Mouse (Mus musculus) limb, embryonic 10.5 days (tissue): ENCODE measurements around the gene Tmc5. TPM values are rescaled to one million over a fixed set of nuclear protein-coding genes. Genes with fewer than 3 reads are reported as not detected.

Source experiments
- DNase-seq: peaks from one replicate; pipeline ENCODE4 v3.0.0-alpha.2; 2017; ENCODE audit warnings: low spot score
- H3K27ac ChIP-seq: fragments of 300-500 bp; sonication (generic); 2 replicates; pipeline ENCODE4 v1.5.1; 2016; ENCODE audit warnings: mild to moderate bottlenecking
- H3K27me3 ChIP-seq: fragments of 300-500 bp; sonication (generic); 2 replicates; pipeline ENCODE4 v1.6.1; 2016; ENCODE audit warnings: low read depth, mild to moderate bottlenecking; ENCODE audit not compliant: poor library complexity, severe bottlenecking
- H3K36me3 ChIP-seq: fragments of 300-500 bp; sonication (generic); 2 replicates; pipeline ENCODE4 v1.6.1; 2016; ENCODE audit warnings: mild to moderate bottlenecking, moderate library complexity
- H3K4me1 ChIP-seq: fragments of 300-500 bp; sonication (generic); 2 replicates; pipeline ENCODE4 v1.6.1; 2016
- H3K4me3 ChIP-seq: fragments of 300-500 bp; sonication (generic); 2 replicates; pipeline ENCODE4 v1.5.1; 2016; ENCODE audit warnings: mild to moderate bottlenecking, moderate library complexity
- H3K9me3 ChIP-seq: fragments of 300-500 bp; sonication (generic); replicated peaks from 2 replicates; pipeline ENCODE4 v1.6.1; 2016; ENCODE audit warnings: mild to moderate bottlenecking
- WGBS: fragments of 180-500 bp; shearing (Covaris S2); methylation state at CpG from one replicate; pipeline ENCODE4 v1.1.7; 2016; 5-methylcytosine and 5-hydroxymethylcytosine counted together
- polyA plus RNA-seq: library from polyadenylated mRNA; unstranded; fragments of >200 nt; fragmentation: Nextera tagmentation; extraction: Ambion mirVana; gene quantifications from 2 replicates; pipeline ENCODE4 v1.2.1, GENCODE M21; 2016

Gene Tmc5
- polyA plus RNA-seq, 1 experiment from 2014 or later: not detected

DNA sequence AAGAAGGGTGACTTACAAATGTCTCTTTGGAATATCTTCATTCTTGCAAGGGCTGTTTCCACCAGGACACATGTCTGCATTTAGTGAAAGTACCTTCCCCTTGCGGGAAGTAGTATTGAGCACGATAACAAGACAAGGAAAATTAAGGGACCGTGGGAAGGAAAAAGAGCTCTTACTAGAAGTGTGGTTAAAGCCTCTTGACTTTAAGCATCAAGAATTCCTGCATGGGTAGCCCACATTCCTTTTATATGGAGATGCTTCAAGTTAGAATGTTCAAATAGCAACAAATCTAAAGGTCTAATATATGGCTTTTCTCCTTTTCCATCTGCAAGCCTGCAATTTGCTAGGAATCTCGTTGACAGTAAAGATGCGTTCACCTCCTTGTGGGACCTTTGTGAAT is 109.4 kb downstream of the Tmc5 start:
- H3K9me3 ChIP-seq: no peaks in the 10 kb centered on the region
- H3K4me3 ChIP-seq: no peak overlapping the region
- no peaks in the 10 kb centered on the region; the same call in 1 of the 2 replicates for H3K36me3 ChIP-seq
- H3K4me1 ChIP-seq: peaks cover 25% of the 10 kb centered on the region
- WGBS: 95% methylated on average over 5 of the region's 5 CpGs
- DNase-seq: no peak
- no peaks in the 10 kb centered on the region for H3K27me3 ChIP-seq
- no peak overlapping the region; the same call in 1 of the 2 replicates for H3K27ac ChIP-seq

DNA sequence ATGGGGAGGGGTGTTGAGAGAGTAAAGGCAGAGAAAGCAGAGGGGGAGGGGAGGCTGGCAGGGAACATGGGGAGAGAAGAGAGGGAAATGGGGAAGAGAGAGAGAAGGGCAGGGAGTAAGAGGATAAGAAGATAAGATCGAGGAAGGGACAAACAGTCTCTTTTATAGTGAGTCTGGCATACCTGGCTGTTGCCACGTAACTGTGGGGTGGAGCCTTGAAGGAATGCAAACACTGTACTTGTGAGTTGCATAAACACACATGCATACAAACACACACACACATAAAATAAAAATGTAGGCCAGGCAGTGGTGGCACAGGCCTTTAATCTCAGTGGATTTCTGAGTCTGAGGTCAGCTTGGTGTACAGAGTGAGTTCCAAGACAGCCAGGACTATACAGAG is 110.1 kb downstream of the Tmc5 start:
- H3K4me3 ChIP-seq: no peak overlapping the region
- H3K4me1 ChIP-seq: peaks cover 25% of the 10 kb centered on the region
- no peaks in the 10 kb centered on the region for H3K36me3 ChIP-seq
- H3K27ac ChIP-seq: no peak overlapping the region
- H3K9me3 ChIP-seq: no peaks in the 10 kb centered on the region
- DNase-seq: no peak
- WGBS: 84% methylated on average over 2 of the region's 2 CpGs
- H3K27me3 ChIP-seq: no peaks in the 10 kb centered on the region

DNA sequence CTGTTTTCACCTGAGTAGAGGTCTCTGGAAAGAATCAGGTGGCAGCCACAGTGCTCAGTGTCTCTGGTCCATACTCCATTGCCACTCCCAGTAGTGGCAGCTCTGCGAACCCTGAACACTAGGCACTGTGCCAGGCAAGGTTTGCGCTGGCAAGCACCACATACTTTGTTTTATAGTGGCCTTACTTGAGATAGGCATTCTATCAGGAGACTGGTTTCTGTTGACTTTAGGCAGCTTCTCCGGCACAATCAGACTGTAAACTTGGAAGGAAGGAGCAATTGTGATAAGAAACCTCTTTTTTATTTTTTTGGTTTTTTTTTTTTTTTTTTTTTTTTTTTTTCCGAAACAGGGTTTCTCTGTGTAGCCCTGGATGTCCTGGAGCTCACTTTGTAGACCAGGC is 110.9 kb downstream of the Tmc5 start:
- H3K4me3 ChIP-seq: no peak overlapping the region
- WGBS: 82% methylated on average over 4 of the region's 4 CpGs

DNA sequence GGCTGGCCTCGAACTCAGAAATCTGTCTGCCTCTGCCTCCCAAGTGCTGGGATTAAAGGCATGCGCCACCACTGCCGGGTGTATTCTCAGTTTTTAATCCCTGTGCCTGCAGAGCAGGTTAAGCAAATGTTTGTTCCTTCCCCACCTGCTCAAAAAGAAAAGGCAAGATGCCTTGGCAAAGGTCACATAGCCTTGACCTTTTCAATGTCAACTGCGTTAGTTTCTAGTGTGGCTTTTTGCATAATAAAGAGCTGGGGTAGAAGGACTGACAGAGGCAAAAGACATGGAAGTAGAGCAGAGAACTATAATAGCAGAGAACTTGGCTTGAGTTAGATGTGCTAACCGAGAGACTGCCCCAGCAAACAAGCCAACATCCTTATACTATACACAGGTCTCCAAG is 113.7 kb downstream of the Tmc5 start:
- no peaks in the 10 kb centered on the region for H3K9me3 ChIP-seq
- DNase-seq: no peak
- H3K36me3 ChIP-seq: peaks cover 14% of the 10 kb centered on the region
- H3K27me3 ChIP-seq: no peaks in the 10 kb centered on the region
- H3K4me1 ChIP-seq: peaks cover 16% of the 10 kb centered on the region
- no peak overlapping the region for H3K27ac ChIP-seq
- H3K4me3 ChIP-seq: no peak overlapping the region
- WGBS: 69% methylated on average over 5 of the region's 5 CpGs

More for the DNA sequence above, 110.9 kb downstream of the Tmc5 start:
- Histone ChIP-seq H3K27ac (no peak overlapping the region), H3K27me3 (no peaks in the 10 kb centered on the region), H3K9me3 (no peaks in the 10 kb centered on the region), H3K4me1 (peaks cover 27% of the 10 kb centered on the region), H3K36me3 (no peaks in the 10 kb centered on the region)
- no peak for DNase-seq

DNA sequence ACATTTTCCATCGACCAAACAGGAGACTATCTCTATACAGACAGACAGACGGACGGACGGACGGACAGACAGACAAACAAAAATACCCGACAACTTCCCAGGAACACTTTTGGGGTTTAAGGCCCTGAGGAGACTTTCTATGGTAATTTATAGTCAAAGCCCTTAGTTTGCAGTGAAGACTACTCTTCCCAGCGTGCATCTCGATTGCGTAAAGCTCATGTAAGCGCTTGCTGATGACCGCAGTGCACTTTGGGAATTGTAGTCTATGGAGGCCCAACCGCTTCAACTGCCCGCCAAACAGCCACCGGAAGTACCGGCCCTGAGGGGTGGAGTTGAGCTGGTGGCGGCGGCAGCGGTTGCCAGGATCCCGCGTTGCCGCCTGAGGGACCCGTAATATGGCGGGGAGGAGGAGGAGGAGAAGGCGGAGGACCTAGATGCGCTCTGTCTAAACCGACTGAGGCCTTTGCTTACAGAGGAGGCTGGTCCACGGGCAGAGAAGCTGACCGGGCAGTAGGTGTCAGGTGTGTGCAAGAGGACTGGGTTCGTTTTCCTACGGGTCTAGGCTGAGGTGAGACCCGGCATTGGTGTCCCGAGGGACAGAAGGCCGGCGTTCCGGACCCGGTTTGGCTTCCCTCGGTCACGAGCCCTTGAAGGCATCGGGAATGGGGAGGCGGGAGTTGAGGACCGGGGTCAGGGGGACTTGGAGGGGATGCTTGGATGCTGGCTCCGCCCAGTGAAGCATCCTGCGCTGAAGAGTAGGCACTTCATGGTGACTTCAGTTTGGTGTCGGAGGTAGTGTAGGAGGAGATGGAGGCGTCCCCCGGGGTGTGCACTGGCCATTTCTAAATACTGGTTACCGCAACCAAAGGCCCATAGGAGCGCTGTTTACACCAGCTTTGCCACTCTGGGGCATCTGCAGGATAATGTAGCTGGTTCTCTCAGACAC is 115.4 kb downstream of the Tmc5 start, which contains the start of gene Ccp110:
TSS of gene Ccp110 (plus strand) at position 325 of the 946 bp plus-strand sequence.
- peak within 1 kb of the TSS; percentile 91 for H3K4me3 ChIP-seq
- peak within 1 kb of the TSS; percentile 83 for H3K27ac ChIP-seq
- H3K36me3 ChIP-seq: peaks cover 25% of the 10 kb centered on the region
- H3K4me1 ChIP-seq: peaks cover 11% of the 10 kb centered on the region
- under 1% methylated on average over 48 of the region's 48 CpGs for WGBS
- no peaks in the 10 kb centered on the region for H3K27me3 ChIP-seq
- DNase-seq: peak; percentile 92
- no peaks in the 10 kb centered on the region for H3K9me3 ChIP-seq

DNA sequence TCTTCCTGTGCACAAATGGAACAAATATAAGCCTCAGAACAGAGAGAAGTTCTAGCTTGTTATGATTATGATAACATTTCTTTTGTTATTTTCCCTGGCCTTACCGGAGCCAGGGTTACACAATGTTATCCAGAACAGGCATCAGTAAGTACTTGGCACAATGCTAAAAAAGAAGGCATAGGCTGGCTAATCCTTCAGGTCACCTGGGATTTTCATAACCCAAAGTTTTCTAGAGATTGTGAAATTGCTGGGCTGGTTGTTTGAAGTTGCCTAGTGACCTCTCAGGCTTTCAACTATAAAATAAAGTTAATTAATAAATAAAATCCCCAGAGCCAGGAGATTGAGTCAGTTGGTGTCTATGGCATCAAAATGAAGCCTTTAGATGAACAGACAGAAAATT is 117.8 kb downstream of the Tmc5 start:
- DNase-seq: no peak
- Histone ChIP-seq H3K27ac (no peak overlapping the region), H3K9me3 (no peaks in the 10 kb centered on the region), H3K4me1 (peaks cover 11% of the 10 kb centered on the region), H3K36me3 (peaks cover 43% of the 10 kb centered on the region), H3K27me3 (no peaks in the 10 kb centered on the region), H3K4me3 (no peak overlapping the region)
- 94% methylated on average over 1 of the region's 1 CpGs for WGBS

DNA sequence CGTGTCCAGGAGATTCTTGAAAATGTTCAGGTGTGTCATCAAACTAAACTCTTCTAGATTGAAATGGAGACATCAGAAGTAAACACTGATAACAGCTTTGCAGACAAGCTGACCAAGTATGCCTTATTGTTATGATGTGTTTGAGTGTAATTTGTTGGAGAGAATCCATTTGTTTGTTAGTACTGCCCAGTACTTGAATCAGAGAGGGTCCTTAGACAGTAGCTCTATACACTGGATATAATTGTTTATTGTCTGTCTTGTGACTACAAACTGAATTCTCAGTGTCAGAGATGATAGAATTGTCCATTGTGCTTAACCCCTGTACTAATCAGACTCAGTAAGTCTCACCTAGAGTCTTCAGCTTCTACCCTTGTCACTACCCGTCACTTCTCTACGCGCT is 121.0 kb downstream of the Tmc5 start:
- Histone ChIP-seq H3K27me3 (no peaks in the 10 kb centered on the region), H3K27ac (no peak overlapping the region), H3K9me3 (no peaks in the 10 kb centered on the region), H3K36me3 (peaks cover 73% of the 10 kb centered on the region), H3K4me3 (no peak overlapping the region), H3K4me1 (peaks cover 8% of the 10 kb centered on the region)
- no peak for DNase-seq
- 96% methylated on average over 4 of the region's 4 CpGs for WGBS

DNA sequence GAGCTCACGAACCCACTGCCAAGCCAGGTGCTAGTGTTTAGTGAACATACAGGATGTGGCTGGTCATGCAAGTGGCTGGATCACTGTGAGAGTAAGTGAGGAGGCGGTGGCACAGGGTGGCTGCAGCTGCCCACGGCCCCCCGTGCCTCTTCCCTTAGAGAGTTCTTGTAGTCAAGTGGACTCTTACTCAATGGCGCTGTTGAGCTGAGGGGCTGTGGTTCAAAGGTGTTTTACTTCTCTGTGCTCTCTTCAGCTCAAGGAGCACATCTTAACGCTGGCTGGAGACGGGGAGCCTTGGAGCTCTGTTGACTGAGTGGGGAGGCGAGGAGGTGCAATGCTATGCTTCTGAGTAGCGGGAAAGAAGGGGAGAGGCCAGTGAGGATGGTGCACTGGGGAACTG is 126.8 kb downstream of the Tmc5 start:
- Histone ChIP-seq H3K27me3 (no peaks in the 10 kb centered on the region), H3K4me1 (no peaks in the 10 kb centered on the region), H3K27ac (no peak overlapping the region), H3K4me3 (no peak overlapping the region), H3K9me3 (no peaks in the 10 kb centered on the region), H3K36me3 (peaks cover 90% of the 10 kb centered on the region)
- DNase-seq: no peak
- 93% methylated on average over 9 of the region's 9 CpGs for WGBS

Other genes starting within 250 kb of the Tmc5 start
- 1.2 and 1.3 TPM in 2 replicates for gene Syt17, start 149.1 kb upstream of the Tmc5 start, polyA plus RNA-seq
- 1.4 and 1.8 TPM in 2 replicates for gene Itpripl2, start 105.3 kb upstream of the Tmc5 start, polyA plus RNA-seq
- 131 and 134 TPM in 2 replicates for gene Coq7, start 63.9 kb upstream of the Tmc5 start, polyA plus RNA-seq
- 4.6 and 4.7 TPM in 2 replicates for gene Tmc7, start 12.6 kb upstream of the Tmc5 start, polyA plus RNA-seq
- gene Gde1, start 108.5 kb downstream of the Tmc5 start, polyA plus RNA-seq: 62.8 and 64.9 TPM in 2 replicates
- 27.8 and 35.1 TPM in 2 replicates for gene Ccp110, start 115.3 kb downstream of the Tmc5 start, polyA plus RNA-seq
- 58.5 and 60.2 TPM in 2 replicates for gene Vps35l, start 142.9 kb downstream of the Tmc5 start, polyA plus RNA-seq